Mouse (Mus musculus): Measurements from ENCODE around the gene Cdh26. TPM values are rescaled to one million over a fixed set of nuclear protein-coding genes. Genes with fewer than 3 reads are reported as not detected.

The Cdh26 gene
- total RNA-seq (2014; fragmentation: Nextera tagmentation), result not detected in 2 replicates
- total RNA-seq (2017), result not detected in 2 replicates
- polyA plus RNA-seq (2012), result not detected in 2 replicates

DNA sequence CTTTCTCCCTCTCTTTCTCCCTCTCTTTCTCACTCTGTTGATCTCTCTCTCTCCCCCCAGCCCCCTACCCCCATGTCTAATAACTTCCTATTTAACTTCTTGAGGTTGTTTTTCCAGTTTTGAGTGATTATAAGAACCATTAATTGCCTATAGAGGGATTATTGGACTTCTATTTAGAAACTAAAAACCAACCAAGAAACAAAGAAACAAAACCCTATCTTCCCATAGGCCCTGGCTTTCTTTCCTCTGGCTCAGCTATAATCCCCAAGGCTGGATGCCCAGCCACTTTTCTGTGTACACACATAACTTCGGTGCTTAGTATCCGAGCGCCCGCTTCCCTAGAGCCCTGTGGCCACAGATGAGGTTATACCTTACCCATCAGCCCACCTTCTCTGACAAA, at the start of gene Cdh26:
TSS of gene Cdh26 (plus strand) at position 301 of the 400 bp plus-strand sequence.
- TF ChIP-seq TAL1 (conservative IDR thresholded peaks at IDR 0.05; ENCODE audit: low read depth, low read length) (no peak), POLR2AphosphoS5 (IDR thresholded peaks at IDR 0.05; ENCODE audit: insufficient replicate concordance, low read depth, low read length) (no peak), GATA1 (IDR thresholded peaks at IDR 0.05; ENCODE audit: borderline replicate concordance, low read length) (no peak), GATA2 (IDR thresholded peaks at IDR 0.05; ENCODE audit: borderline replicate concordance, low read depth, low read length) (no peak), CTCF (IDR thresholded peaks at IDR 0.05; ENCODE audit: low read depth, low read length) (no peak)
- DNase-seq (ENCODE audit: low spot score) (no peak), ATAC-seq (ENCODE audit: extremely low read depth, insufficient number of reproducible peaks, low FRiP score, poor library complexity, severe bottlenecking) (no peak)
- Histone ChIP-seq H3K4me3 (ENCODE audit: low read depth, low read length) (no peak within 1 kb of the TSS), H3K9me3 (replicated peaks) (peaks cover 79% of the 10 kb centered on the region), H3K36me3 (replicated peaks) (no peaks in the 10 kb centered on the region), H3K4me1 (ENCODE audit: insufficient read depth, low read depth, low read length) (no peaks in the 10 kb centered on the region), H3K27me3 (ENCODE audit: insufficient read depth, low read length) (no peaks in the 10 kb centered on the region)

DNA sequence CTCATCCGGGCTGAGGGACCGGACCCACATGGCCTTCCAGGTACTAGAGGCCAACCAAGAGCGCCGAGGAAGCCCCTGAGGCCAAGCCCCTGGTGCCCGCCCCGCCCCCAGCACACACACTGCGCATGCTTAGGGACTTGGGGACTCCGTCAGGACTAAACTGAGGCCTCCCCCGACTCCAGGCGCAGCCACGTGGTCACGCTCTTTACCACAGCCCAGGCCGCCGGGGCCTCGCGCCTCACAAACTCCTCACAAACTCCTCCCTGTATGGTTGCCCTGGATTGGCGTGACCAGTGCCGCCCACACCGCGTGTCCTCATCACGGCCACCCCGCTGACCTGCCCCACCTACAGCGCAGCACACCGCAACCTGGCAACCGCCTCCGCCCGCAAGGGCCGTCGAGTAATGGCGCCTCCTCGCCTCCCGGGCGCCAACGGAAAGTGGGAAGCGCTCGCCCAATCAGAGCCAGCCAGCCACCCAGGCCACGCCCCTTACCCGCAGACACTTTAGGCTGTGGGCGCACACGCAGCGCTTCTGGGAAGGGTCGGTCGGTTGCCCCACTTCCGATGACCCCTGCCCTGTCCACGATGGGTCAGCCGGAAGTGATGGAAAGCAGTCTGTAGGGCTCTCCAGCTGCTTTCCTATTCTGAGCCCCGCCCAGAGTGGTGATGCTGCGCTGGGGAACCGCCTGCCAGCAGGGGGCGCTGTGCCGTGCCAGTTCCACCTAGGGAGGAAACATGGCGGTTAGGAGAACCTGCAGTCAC, 23.1 kb upstream of the Cdh26 start, which contains the start of gene Sycp2:
TSS of gene Sycp2 (minus strand) at position 633 of the 763 bp plus-strand sequence.
- TF ChIP-seq CTCF (IDR thresholded peaks at IDR 0.05; ENCODE audit: low read depth, low read length), result no peak
- TF ChIP-seq GATA1 (IDR thresholded peaks at IDR 0.05; ENCODE audit: borderline replicate concordance, low read length), result no peak
- no peak for TF ChIP-seq POLR2AphosphoS5 (IDR thresholded peaks at IDR 0.05; ENCODE audit: insufficient replicate concordance, low read depth, low read length)
- no peak for TF ChIP-seq TAL1 (conservative IDR thresholded peaks at IDR 0.05; ENCODE audit: low read depth, low read length)
- Histone ChIP-seq H3K9me3 (replicated peaks) (peaks cover 38% of the 10 kb centered on the region), H3K4me3 (ENCODE audit: low read depth, low read length) (peak within 1 kb of the TSS; percentile 27; the same call in 1 of the 2 replicates), H3K27me3 (ENCODE audit: insufficient read depth, low read length) (no peaks in the 10 kb centered on the region), H3K36me3 (replicated peaks) (no peaks in the 10 kb centered on the region), H3K4me1 (ENCODE audit: insufficient read depth, low read depth, low read length) (no peaks in the 10 kb centered on the region)
- ATAC-seq (ENCODE audit: extremely low read depth, insufficient number of reproducible peaks, low FRiP score, poor library complexity, severe bottlenecking), result no peak
- DNase-seq (ENCODE audit: low spot score), result no peak

DNA sequence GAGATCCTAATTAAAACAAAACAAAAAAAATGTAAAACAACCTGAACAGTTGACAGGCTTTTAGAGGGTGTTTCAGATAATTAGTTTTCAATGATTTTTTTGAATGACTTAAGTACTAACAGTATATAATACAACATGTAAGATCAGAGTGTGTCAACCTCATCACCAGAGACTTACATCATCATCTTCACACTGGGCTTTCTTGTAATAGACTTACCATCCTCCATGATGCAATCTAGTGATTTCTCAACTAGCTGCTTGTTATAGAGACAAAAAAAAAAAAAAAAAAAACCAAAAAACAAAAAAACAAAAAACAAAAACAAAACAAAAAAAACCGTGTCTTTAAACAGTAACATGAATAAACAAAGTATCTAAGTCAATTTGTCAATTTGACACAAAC, 21.3 kb upstream of the Cdh26 start:
- H3K4me1 ChIP-seq (ENCODE audit: insufficient read depth, low read depth, low read length), result no peaks in the 10 kb centered on the region
- H3K36me3 ChIP-seq (replicated peaks), result no peaks in the 10 kb centered on the region
- TF ChIP-seq TAL1 (conservative IDR thresholded peaks at IDR 0.05; ENCODE audit: low read depth, low read length), result no peak
- TF ChIP-seq CTCF (IDR thresholded peaks at IDR 0.05; ENCODE audit: low read depth, low read length), result no peak
- no peak for TF ChIP-seq GATA2 (IDR thresholded peaks at IDR 0.05; ENCODE audit: borderline replicate concordance, low read depth, low read length)
- no peak for TF ChIP-seq GATA1 (IDR thresholded peaks at IDR 0.05; ENCODE audit: borderline replicate concordance, low read length)
- TF ChIP-seq POLR2AphosphoS5 (IDR thresholded peaks at IDR 0.05; ENCODE audit: insufficient replicate concordance, low read depth, low read length), result no peak
- no peaks in the 10 kb centered on the region; the same call in 1 of the 2 replicates for H3K27me3 ChIP-seq (ENCODE audit: insufficient read depth, low read length)
- DNase-seq (ENCODE audit: low spot score), result no peak
- H3K4me3 ChIP-seq (ENCODE audit: low read depth, low read length), result no peak overlapping the region
- peaks cover 55% of the 10 kb centered on the region for H3K9me3 ChIP-seq (replicated peaks)
- no peak for ATAC-seq (ENCODE audit: extremely low read depth, insufficient number of reproducible peaks, low FRiP score, poor library complexity, severe bottlenecking)

DNA sequence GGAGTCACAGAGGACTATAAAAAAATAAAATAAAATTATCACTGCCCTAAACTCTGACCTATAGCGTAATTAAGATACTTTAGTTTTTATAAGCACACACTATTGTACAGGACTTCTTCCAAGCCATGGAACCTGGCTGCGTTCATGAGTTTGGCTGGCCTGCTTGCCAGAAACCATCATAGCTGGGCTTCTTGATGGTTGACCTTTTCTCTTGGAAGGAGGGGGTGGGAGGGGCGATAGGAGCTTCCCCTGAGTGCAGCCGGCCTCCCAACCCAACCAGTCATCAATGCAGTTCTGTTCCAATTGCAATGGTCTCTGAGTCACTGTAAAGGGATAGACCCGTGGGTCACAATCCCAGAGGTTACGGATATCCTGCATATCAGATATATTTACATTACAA, 20.0 kb upstream of the Cdh26 start:
- H3K36me3 ChIP-seq (replicated peaks), result no peaks in the 10 kb centered on the region
- ATAC-seq (ENCODE audit: extremely low read depth, insufficient number of reproducible peaks, low FRiP score, poor library complexity, severe bottlenecking), result no peak
- no peaks in the 10 kb centered on the region; the same call in 1 of the 2 replicates for H3K27me3 ChIP-seq (ENCODE audit: insufficient read depth, low read length)
- no peak for DNase-seq (ENCODE audit: low spot score)
- H3K9me3 ChIP-seq (replicated peaks), result peaks cover 68% of the 10 kb centered on the region
- no peak overlapping the region for H3K4me3 ChIP-seq (ENCODE audit: low read depth, low read length)
- TF ChIP-seq TAL1 (conservative IDR thresholded peaks at IDR 0.05; ENCODE audit: low read depth, low read length) (no peak), GATA1 (IDR thresholded peaks at IDR 0.05; ENCODE audit: borderline replicate concordance, low read length) (no peak), GATA2 (IDR thresholded peaks at IDR 0.05; ENCODE audit: borderline replicate concordance, low read depth, low read length) (no peak), POLR2AphosphoS5 (IDR thresholded peaks at IDR 0.05; ENCODE audit: insufficient replicate concordance, low read depth, low read length) (no peak), CTCF (IDR thresholded peaks at IDR 0.05; ENCODE audit: low read depth, low read length) (no peak)
- H3K4me1 ChIP-seq (ENCODE audit: insufficient read depth, low read depth, low read length), result no peaks in the 10 kb centered on the region

DNA sequence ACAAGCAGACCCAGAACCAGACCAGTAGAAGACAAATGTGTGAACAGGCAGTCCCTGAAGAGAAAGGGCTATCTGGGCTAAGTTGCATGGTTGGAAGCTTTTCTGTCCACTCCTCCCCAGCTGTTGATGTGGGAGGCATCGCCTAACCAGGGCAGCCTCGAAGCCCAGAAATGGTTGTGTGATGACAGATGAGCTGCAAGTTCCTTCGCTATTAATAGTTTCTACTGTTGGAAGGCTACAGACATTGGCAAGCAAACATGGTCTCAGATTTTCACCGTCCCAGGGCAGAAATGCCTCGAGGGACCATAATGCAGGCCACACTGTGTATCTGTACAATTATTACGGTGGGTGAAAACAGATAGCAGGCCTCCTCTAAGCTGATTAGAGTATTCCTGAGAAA, 17.7 kb upstream of the Cdh26 start:
- no peak for DNase-seq (ENCODE audit: low spot score)
- Histone ChIP-seq H3K36me3 (replicated peaks) (no peaks in the 10 kb centered on the region), H3K4me1 (ENCODE audit: insufficient read depth, low read depth, low read length) (no peaks in the 10 kb centered on the region), H3K4me3 (ENCODE audit: low read depth, low read length) (no peak overlapping the region), H3K9me3 (replicated peaks) (peaks cover 76% of the 10 kb centered on the region), H3K27me3 (ENCODE audit: insufficient read depth, low read length) (no peaks in the 10 kb centered on the region; the same call in 1 of the 2 replicates)
- ATAC-seq (ENCODE audit: extremely low read depth, insufficient number of reproducible peaks, low FRiP score, poor library complexity, severe bottlenecking), result no peak
- TF ChIP-seq GATA2 (IDR thresholded peaks at IDR 0.05; ENCODE audit: borderline replicate concordance, low read depth, low read length), result no peak
- no peak for TF ChIP-seq POLR2AphosphoS5 (IDR thresholded peaks at IDR 0.05; ENCODE audit: insufficient replicate concordance, low read depth, low read length)
- TF ChIP-seq GATA1 (IDR thresholded peaks at IDR 0.05; ENCODE audit: borderline replicate concordance, low read length), result no peak
- no peak for TF ChIP-seq CTCF (IDR thresholded peaks at IDR 0.05; ENCODE audit: low read depth, low read length)
- no peak for TF ChIP-seq TAL1 (conservative IDR thresholded peaks at IDR 0.05; ENCODE audit: low read depth, low read length)

DNA sequence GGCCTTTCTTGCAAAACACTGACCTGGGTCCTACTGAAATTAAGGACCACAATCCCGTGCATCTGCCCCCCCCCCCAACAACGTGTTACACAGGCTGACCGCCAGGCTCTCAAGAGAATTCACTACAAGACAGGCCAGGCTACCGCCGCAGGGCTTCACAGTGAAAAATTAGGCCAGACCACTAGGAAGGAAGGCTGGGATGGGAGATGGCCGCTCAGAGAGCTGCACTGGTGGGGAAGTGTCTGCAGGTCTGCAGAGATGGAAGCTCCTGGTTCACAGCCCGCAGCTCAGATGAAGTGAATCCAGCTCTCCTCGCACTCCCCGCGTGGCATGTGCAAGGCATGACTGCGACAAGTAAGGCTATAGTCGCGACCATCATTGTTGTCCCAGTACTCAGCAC, 17.2 kb upstream of the Cdh26 start:
- no peaks in the 10 kb centered on the region; the same call in 1 of the 2 replicates for H3K27me3 ChIP-seq (ENCODE audit: insufficient read depth, low read length)
- no peak for ATAC-seq (ENCODE audit: extremely low read depth, insufficient number of reproducible peaks, low FRiP score, poor library complexity, severe bottlenecking)
- peaks cover 76% of the 10 kb centered on the region for H3K9me3 ChIP-seq (replicated peaks)
- TF ChIP-seq POLR2AphosphoS5 (IDR thresholded peaks at IDR 0.05; ENCODE audit: insufficient replicate concordance, low read depth, low read length) (no peak), GATA1 (IDR thresholded peaks at IDR 0.05; ENCODE audit: borderline replicate concordance, low read length) (no peak), GATA2 (IDR thresholded peaks at IDR 0.05; ENCODE audit: borderline replicate concordance, low read depth, low read length) (no peak), TAL1 (conservative IDR thresholded peaks at IDR 0.05; ENCODE audit: low read depth, low read length) (no peak), CTCF (IDR thresholded peaks at IDR 0.05; ENCODE audit: low read depth, low read length) (no peak)
- H3K4me1 ChIP-seq (ENCODE audit: insufficient read depth, low read depth, low read length), result no peaks in the 10 kb centered on the region
- DNase-seq (ENCODE audit: low spot score), result no peak
- H3K36me3 ChIP-seq (replicated peaks), result no peaks in the 10 kb centered on the region
- peak overlapping the region; percentile 39; the same call in 1 of the 2 replicates for H3K4me3 ChIP-seq (ENCODE audit: low read depth, low read length)

All from G1E (cell line).